Mouse (Mus musculus): ENCODE measurements around the gene Cers2.

GRCm38 (mm10) chr3:95324454-95325144, 10.0 kb downstream of the Cers2 start:
- no peak for TF ChIP-seq CTCF (IDR thresholded peaks at IDR 0.05; ENCODE audit: extremely low read depth, insufficient read depth, insufficient read length, insufficient replicate concordance)
- TF ChIP-seq POLR2A (IDR thresholded peaks at IDR 0.05; ENCODE audit: low read depth, low read length) = no peak

Data from spleen, adult 2 months (tissue).